Mouse (Mus musculus) lung, embryonic 14.5 days (tissue): ENCODE results near the gene Brd4. TPM values are rescaled to one million over a fixed set of nuclear protein-coding genes. Genes with fewer than 3 reads are reported as not detected.

Experiments
- ATAC-seq: fragments of 200-750 bp; cut with Nextera tagmentation; 2 replicates; pipeline ENCODE4 v1.8.0; 2017; ENCODE audit warnings: mild to moderate bottlenecking, moderate TSS enrichment, moderate library complexity; ENCODE audit not compliant: insufficient read depth
- DNase-seq: peaks from one replicate; pipeline ENCODE4 v3.0.0-alpha.2; 2015
- H3K27ac ChIP-seq: fragments of 300-500 bp; sonication (generic); 2 replicates; pipeline ENCODE4 v1.5.1; 2014; ENCODE audit warnings: low read depth, mild to moderate bottlenecking, moderate library complexity
- H3K27me3 ChIP-seq: fragments of 300-500 bp; sonication (generic); 2 replicates; pipeline ENCODE4 v1.6.1; 2014; ENCODE audit warnings: low read length, control low read depth; ENCODE audit not compliant: insufficient read depth
- H3K36me3 ChIP-seq: fragments of 300-500 bp; sonication (generic); 2 replicates; pipeline ENCODE4 v1.6.1; 2014; ENCODE audit warnings: control low read depth; ENCODE audit not compliant: insufficient read depth
- H3K4me1 ChIP-seq: fragments of 300-500 bp; sonication (generic); 2 replicates; pipeline ENCODE4 v1.6.1; 2014; ENCODE audit warnings: antibody characterized with exemption, control low read depth; ENCODE audit not compliant: insufficient read depth
- H3K4me2 ChIP-seq: fragments of 300-500 bp; sonication (generic); 2 replicates; pipeline ENCODE4 v1.6.1; 2014; ENCODE audit warnings: mild to moderate bottlenecking
- H3K4me3 ChIP-seq: fragments of 300-500 bp; sonication (generic); 2 replicates; pipeline ENCODE4 v1.5.1; 2014; ENCODE audit warnings: low read depth, low read length
- H3K9ac ChIP-seq: fragments of 300-500 bp; sonication (generic); 2 replicates; pipeline ENCODE4 v1.6.1; 2014
- H3K9me3 ChIP-seq: fragments of 300-500 bp; sonication (generic); 2 replicates; pipeline ENCODE4 v1.6.1; 2016; ENCODE audit warnings: low read depth, low read length, control low read depth
- CTCF ChIP-seq: IDR thresholded peaks from 2 replicates; pipeline ENCODE4 v1.5.1; 2016; ENCODE audit warnings: antibody characterized with exemption, low read depth
- WGBS: fragments of 180-500 bp; shearing (Covaris S2); extraction: QIAGEN DNeasy Blood & Tissue Kit; methylation state at CpG from one replicate; pipeline ENCODE4 v1.1.7; 2014; 5-methylcytosine and 5-hydroxymethylcytosine counted together
- polyA plus RNA-seq: library from polyadenylated mRNA; unstranded; fragments of >200 nt; fragmentation: Nextera tagmentation; extraction: Ambion mirVana; gene quantifications from 2 replicates; pipeline ENCODE4 v1.2.1, GENCODE M21; 2014

Brd4 gene
- polyA plus RNA-seq, 1 experiment from 2014 or later = 114 TPM

GRCm38 (mm10) chr17:32146718-32147117 is 137.8 kb downstream of the Brd4 start:
- no peaks in the 10 kb centered on the region for H3K9me3 ChIP-seq

More at GRCm38 (mm10) chr17:32146718-32147117, 137.8 kb downstream of the Brd4 start:
- Histone ChIP-seq H3K27me3 (no peaks in the 10 kb centered on the region), H3K9ac (no peak overlapping the region), H3K27ac (no peak overlapping the region), H3K36me3 (peaks cover 97% of the 10 kb centered on the region), H3K4me1 (no peaks in the 10 kb centered on the region), H3K4me2 (no peak overlapping the region), H3K4me3 (no peak overlapping the region)
- DNase-seq (no peak), ATAC-seq (no peak)
- 87% methylated on average over 8 of the region's 8 CpGs for WGBS
- no peak for TF ChIP-seq CTCF

Other genes with a start within 250 kb of the Brd4 start
- gene Rrp1b, start 248.6 kb downstream of the Brd4 start, polyA plus RNA-seq = 76.5 and 77.5 TPM in 2 replicates
- gene Hsf2bp, start 248.4 kb downstream of the Brd4 start, polyA plus RNA-seq = 0.38 and 0.55 TPM in 2 replicates
- gene Notch3, start 117.9 kb downstream of the Brd4 start, polyA plus RNA-seq = 19.4 and 21.7 TPM in 2 replicates
- 0.14 and 0.22 TPM in 2 replicates for gene Ephx3, start 95.2 kb downstream of the Brd4 start, polyA plus RNA-seq
- 45.4 and 54.3 TPM in 2 replicates for gene Akap8, start 36.5 kb upstream of the Brd4 start, polyA plus RNA-seq
- gene Akap8l, start 65.9 kb upstream of the Brd4 start, polyA plus RNA-seq = 68.7 and 82.0 TPM in 2 replicates
- 41.8 and 48.1 TPM in 2 replicates for gene Wiz, start 104.7 kb upstream of the Brd4 start, polyA plus RNA-seq
- gene Rasal3, start 118.9 kb upstream of the Brd4 start, polyA plus RNA-seq = 0.93 and 1.0 TPM in 2 replicates
- 0.07 TPM in 1 of 2 replicates, not detected in the other for gene Pglyrp2, start 139.4 kb upstream of the Brd4 start, polyA plus RNA-seq
- 0.72 and 0.87 TPM in 2 replicates for gene Cyp4f39, start 168.0 kb upstream of the Brd4 start, polyA plus RNA-seq
- 5.4 and 5.9 TPM in 2 replicates for gene Cyp4f17, start 221.3 kb upstream of the Brd4 start, polyA plus RNA-seq